Mouse (Mus musculus) lung, embryonic 14.5 days (tissue): ENCODE data around the gene Srd5a1. TPM values are rescaled to one million over a fixed set of nuclear protein-coding genes. Genes with fewer than 3 reads are reported as not detected.
"Not testable (repeated sequence)": the region's sequence is repeated elsewhere in the genome, so short reads cannot be mapped to it uniquely, and the experiment has no call there.

Source experiments
- ATAC-seq: fragments of 200-750 bp; cut with Nextera tagmentation; 2 replicates; pipeline ENCODE4 v1.8.0; 2017; ENCODE audit warnings: mild to moderate bottlenecking, moderate TSS enrichment, moderate library complexity; ENCODE audit not compliant: insufficient read depth
- DNase-seq: peaks from one replicate; pipeline ENCODE4 v3.0.0-alpha.2; 2015
- H3K27ac ChIP-seq: fragments of 300-500 bp; sonication (generic); 2 replicates; pipeline ENCODE4 v1.5.1; 2014; ENCODE audit warnings: low read depth, mild to moderate bottlenecking, moderate library complexity
- H3K27me3 ChIP-seq: fragments of 300-500 bp; sonication (generic); 2 replicates; pipeline ENCODE4 v1.6.1; 2014; ENCODE audit warnings: low read length, control low read depth; ENCODE audit not compliant: insufficient read depth
- H3K36me3 ChIP-seq: fragments of 300-500 bp; sonication (generic); 2 replicates; pipeline ENCODE4 v1.6.1; 2014; ENCODE audit warnings: control low read depth; ENCODE audit not compliant: insufficient read depth
- H3K4me1 ChIP-seq: fragments of 300-500 bp; sonication (generic); 2 replicates; pipeline ENCODE4 v1.6.1; 2014; ENCODE audit warnings: antibody characterized with exemption, control low read depth; ENCODE audit not compliant: insufficient read depth
- H3K4me2 ChIP-seq: fragments of 300-500 bp; sonication (generic); 2 replicates; pipeline ENCODE4 v1.6.1; 2014; ENCODE audit warnings: mild to moderate bottlenecking
- H3K4me3 ChIP-seq: fragments of 300-500 bp; sonication (generic); 2 replicates; pipeline ENCODE4 v1.5.1; 2014; ENCODE audit warnings: low read depth, low read length
- H3K9ac ChIP-seq: fragments of 300-500 bp; sonication (generic); 2 replicates; pipeline ENCODE4 v1.6.1; 2014
- H3K9me3 ChIP-seq: fragments of 300-500 bp; sonication (generic); 2 replicates; pipeline ENCODE4 v1.6.1; 2016; ENCODE audit warnings: low read depth, low read length, control low read depth
- CTCF ChIP-seq: IDR thresholded peaks from 2 replicates; pipeline ENCODE4 v1.5.1; 2016; ENCODE audit warnings: antibody characterized with exemption, low read depth
- WGBS: fragments of 180-500 bp; shearing (Covaris S2); extraction: QIAGEN DNeasy Blood & Tissue Kit; methylation state at CpG from one replicate; pipeline ENCODE4 v1.1.7; 2014; 5-methylcytosine and 5-hydroxymethylcytosine counted together
- polyA plus RNA-seq: library from polyadenylated mRNA; unstranded; fragments of >200 nt; fragmentation: Nextera tagmentation; extraction: Ambion mirVana; gene quantifications from 2 replicates; pipeline ENCODE4 v1.2.1, GENCODE M21; 2014

Srd5a1 gene
- polyA plus RNA-seq, 1 experiment from 2014 or later: 29.2 TPM

DNA sequence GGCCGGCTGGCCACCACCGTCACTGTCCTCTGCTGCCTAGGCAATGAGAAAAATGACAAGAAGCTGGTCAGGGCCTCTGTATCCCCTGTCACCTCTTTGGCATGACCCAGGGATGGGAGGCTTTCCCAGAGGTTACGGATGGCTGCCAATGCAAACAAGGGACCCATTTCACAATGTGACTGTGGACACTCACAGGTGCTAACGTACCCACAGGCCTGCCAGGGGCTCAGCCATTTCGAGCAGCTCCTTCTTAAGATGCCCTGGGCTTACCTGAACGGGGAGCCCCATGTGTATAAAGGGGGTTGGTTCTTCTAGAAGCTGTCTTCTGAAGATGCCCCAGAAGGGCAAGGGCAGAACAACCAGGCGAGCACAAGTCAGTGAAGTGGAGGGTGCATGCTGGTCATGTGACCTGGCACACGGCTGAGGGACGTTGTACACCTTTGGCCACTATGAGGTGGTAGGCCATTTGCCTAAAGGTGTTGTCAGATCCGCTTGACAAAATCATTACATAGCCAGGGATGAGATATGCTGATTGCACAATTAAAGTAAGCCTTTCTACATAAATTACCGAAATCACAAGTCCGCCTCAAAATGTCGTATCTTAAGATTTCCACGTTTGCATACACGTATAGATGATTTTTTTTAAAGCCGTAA, 33.9 kb downstream of the Srd5a1 start:
- WGBS: 79% methylated on average over 16 of the region's 16 CpGs

DNA sequence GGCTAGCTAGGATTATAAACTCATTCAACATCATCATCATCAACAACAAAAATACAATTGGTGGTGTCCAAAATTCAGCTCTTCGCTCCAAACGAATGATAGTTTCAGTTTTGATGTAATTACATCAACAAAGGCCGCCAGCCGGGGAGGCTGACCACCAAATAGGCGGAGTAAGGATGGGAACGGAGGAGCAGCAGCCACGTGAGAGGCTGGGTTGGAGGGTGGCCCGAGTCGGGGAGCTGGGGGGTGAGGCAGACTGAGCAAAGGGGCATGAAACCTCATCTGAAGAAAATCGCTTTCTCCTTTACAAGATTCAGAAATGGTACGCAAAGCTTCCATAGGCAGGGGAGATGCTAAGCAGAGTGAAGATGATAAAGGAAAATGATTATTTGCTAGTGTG, 34.6 kb downstream of the Srd5a1 start:
- TF ChIP-seq CTCF: no peak
- Histone ChIP-seq H3K27ac (no peak overlapping the region), H3K4me2 (no peak overlapping the region), H3K4me1 (no peaks in the 10 kb centered on the region), H3K9me3 (no peaks in the 10 kb centered on the region), H3K4me3 (no peak overlapping the region), H3K9ac (no peak overlapping the region), H3K36me3 (no peaks in the 10 kb centered on the region), H3K27me3 (no peaks in the 10 kb centered on the region)
- 58% methylated on average over 11 of the region's 11 CpGs for WGBS
- ATAC-seq: no peak
- no peak for DNase-seq

More for the DNA sequence above, 33.9 kb downstream of the Srd5a1 start:
- ATAC-seq: no peak
- no peaks in the 10 kb centered on the region for H3K4me1 ChIP-seq
- no peak overlapping the region for H3K4me2 ChIP-seq
- no peak overlapping the region for H3K27ac ChIP-seq
- H3K36me3 ChIP-seq: no peaks in the 10 kb centered on the region
- TF ChIP-seq CTCF: no peak
- no peaks in the 10 kb centered on the region for H3K9me3 ChIP-seq
- no peak for DNase-seq
- no peak overlapping the region for H3K4me3 ChIP-seq
- H3K27me3 ChIP-seq: no peaks in the 10 kb centered on the region
- no peak overlapping the region for H3K9ac ChIP-seq

DNA sequence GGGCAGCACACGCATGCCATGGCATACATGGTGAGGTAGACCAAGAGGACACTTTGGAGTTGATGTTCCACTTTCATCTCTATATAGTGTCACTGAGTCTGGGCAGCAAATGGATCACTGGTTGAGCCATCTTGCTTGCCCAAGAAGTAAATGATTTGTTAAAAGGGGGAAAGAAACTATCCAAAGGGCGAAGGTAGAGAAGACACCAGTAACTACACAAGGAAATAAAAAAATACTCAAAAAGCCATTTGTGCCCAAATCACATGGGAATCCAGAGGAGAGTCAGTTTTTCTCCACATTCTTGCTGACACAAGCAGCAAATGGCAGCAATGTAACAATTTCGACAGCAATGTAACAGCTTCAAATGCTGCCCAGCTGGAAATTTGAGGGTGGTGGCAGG, 38.6 kb downstream of the Srd5a1 start:
- ATAC-seq: no peak
- H3K4me1 ChIP-seq: no peaks in the 10 kb centered on the region
- no peak overlapping the region for H3K9ac ChIP-seq
- no peak for TF ChIP-seq CTCF
- H3K27me3 ChIP-seq: no peaks in the 10 kb centered on the region
- DNase-seq: no peak
- no peak overlapping the region for H3K4me2 ChIP-seq
- H3K4me3 ChIP-seq: no peak overlapping the region
- WGBS: 88% methylated on average over 3 of the region's 3 CpGs
- H3K27ac ChIP-seq: no peak overlapping the region
- no peaks in the 10 kb centered on the region for H3K9me3 ChIP-seq
- no peaks in the 10 kb centered on the region for H3K36me3 ChIP-seq

DNA sequence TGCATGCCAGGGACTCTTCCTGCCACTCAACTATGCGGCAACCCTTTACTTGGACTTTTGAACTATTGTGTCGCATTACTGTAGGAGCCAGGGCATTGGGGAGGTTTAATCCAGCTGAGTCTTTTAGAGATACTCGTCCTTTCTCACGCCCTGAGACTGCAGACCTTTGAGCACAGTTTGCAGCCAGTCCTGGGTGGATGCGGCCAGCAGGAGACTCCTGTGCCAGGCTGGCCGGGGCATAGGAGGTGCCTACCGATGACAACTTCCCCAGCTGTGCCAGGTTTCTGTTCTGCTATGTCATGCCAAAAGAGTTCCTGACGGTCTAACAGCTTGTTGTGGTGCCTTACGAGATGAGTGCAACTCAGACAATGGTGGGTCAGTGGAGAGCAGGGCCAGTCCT, 42.0 kb downstream of the Srd5a1 start:
- Histone ChIP-seq H3K4me3 (no peak overlapping the region), H3K36me3 (no peaks in the 10 kb centered on the region), H3K4me1 (no peaks in the 10 kb centered on the region), H3K9ac (no peak overlapping the region), H3K27ac (no peak overlapping the region), H3K9me3 (no peaks in the 10 kb centered on the region), H3K27me3 (no peaks in the 10 kb centered on the region), H3K4me2 (no peak overlapping the region)
- 82% methylated on average over 9 of the region's 9 CpGs for WGBS
- DNase-seq (no peak), ATAC-seq (no peak)
- no peak for TF ChIP-seq CTCF

DNA sequence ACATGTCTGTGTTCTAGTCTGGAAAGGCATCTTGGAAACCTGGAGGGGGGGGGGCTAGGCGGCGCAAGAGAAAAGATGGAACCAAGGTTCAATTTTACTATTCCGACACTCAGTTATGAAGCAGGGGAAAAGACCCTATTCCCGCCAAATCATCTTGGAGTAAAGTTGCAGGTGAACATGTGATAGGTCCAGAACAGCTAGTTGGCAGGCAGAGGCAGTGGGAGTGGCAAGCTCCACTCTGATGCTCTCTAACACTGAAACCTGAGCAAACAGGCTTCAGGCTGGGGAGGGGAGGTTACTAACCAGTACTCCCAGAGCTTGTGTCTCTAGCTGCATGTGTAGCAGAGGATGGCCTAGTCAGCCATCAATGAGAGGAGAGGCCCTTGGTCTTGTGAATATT, 45.8 kb downstream of the Srd5a1 start:
- not testable (repeated sequence) for H3K4me1 ChIP-seq, H3K36me3 ChIP-seq, H3K4me3 ChIP-seq, DNase-seq, H3K9me3 ChIP-seq, H3K4me2 ChIP-seq, H3K27ac ChIP-seq, ATAC-seq, H3K27me3 ChIP-seq, H3K9ac ChIP-seq
- 85% methylated on average over 4 of the region's 4 CpGs for WGBS

DNA sequence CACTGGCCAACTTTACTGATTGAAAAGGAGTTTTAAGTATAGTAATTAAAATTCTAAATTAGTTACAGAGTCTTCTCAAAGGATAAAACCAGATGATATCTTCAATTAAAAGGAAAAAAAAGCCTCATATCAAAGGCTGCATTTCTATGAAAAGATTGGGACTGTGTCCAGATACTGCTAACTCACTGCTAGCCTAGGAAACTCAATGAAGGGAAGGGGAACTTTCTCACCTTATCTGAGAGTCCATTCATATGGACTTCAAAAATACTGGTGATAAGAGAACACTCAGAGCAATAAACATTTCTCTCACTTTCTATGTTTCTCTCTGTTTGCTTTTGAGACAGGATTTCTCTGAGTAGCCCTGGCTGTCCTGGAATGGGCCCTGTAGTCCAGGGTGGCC, 46.7 kb downstream of the Srd5a1 start:
- H3K36me3 ChIP-seq: no peaks in the 10 kb centered on the region
- no peaks in the 10 kb centered on the region for H3K4me1 ChIP-seq
- H3K9ac ChIP-seq: no peak overlapping the region
- DNase-seq (no peak), ATAC-seq (no peak)
- no peaks in the 10 kb centered on the region for H3K9me3 ChIP-seq
- H3K27me3 ChIP-seq: no peaks in the 10 kb centered on the region
- H3K27ac ChIP-seq: no peak overlapping the region
- TF ChIP-seq CTCF: no peak
- no peak overlapping the region for H3K4me2 ChIP-seq
- H3K4me3 ChIP-seq: no peak overlapping the region

DNA sequence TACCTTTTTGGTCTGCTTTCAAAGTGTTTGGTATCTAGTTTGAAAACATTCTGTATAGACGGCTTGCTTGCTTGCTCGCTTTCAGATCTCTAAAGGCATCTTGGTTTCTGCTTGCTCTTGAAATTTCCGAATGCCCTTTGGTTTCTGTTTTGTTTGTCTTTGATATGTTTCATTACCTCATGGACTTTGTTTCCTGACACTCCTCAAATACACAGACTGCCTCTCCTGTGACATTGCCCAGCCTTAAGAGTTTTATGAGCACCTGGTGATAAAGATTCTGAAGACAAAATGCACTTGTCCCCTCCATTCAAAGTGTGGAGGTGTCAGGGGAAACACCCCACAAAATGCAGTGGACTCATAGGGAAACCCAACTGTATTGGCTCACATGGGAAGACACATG, 47.3 kb downstream of the Srd5a1 start:
- no peaks in the 10 kb centered on the region for H3K9me3 ChIP-seq
- no peak overlapping the region for H3K9ac ChIP-seq
- no peak overlapping the region for H3K27ac ChIP-seq
- no peaks in the 10 kb centered on the region for H3K4me1 ChIP-seq
- WGBS: 60% methylated on average over 3 of the region's 3 CpGs
- no peaks in the 10 kb centered on the region for H3K27me3 ChIP-seq
- DNase-seq (no peak), ATAC-seq (no peak)
- no peaks in the 10 kb centered on the region for H3K36me3 ChIP-seq
- no peak overlapping the region for H3K4me2 ChIP-seq
- no peak for TF ChIP-seq CTCF
- no peak overlapping the region for H3K4me3 ChIP-seq
